Mouse (Mus musculus): Measurements from ENCODE around the gene BC048403. TPM values are rescaled to one million over a fixed set of nuclear protein-coding genes. Genes with fewer than 3 reads are reported as not detected.

The BC048403 gene
- total and polyA plus RNA-seq, 3 experiments: 2.7 to 11.6 TPM; not detected in 1

DNA sequence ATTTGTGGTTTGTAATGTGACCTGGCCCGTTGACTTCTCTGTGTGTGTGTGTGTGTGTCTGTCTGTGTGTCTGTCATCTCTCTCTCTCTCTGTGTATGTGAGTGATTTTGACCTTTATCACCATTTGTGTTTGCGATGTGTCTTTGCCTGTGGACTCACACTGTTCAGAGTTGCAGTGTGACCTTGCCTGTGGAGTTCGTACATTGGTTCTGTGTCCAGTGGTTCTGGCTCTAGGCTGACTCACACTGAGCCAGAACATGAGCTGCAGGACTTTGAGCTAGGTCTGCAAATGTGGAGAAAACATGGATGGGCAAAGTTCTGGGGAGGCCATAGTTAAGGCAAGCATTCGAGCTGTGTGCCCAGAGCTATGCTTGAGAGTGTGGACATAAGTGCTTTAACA lies 34.1 kb downstream of the BC048403 start:
- Histone ChIP-seq H3K4me3 (ENCODE audit: control insufficient read depth in 1 of 2, insufficient read depth in 1 of 2, low read depth in 2 of 2, low read length in 2 of 2) (no peak overlapping the region), H3K79me2 (ENCODE audit: control insufficient read depth, insufficient read depth, low read length, poor library complexity) (no peaks in the 10 kb centered on the region), H3K27me3 (ENCODE audit: control insufficient read depth in 1 of 2, insufficient read depth in 2 of 2, low read length in 2 of 2) (no peaks in the 10 kb centered on the region), H3K9me3 (replicated peaks; ENCODE audit: insufficient read depth, low read length) (no peaks in the 10 kb centered on the region), H3K36me3 (ENCODE audit: control insufficient read depth in 1 of 2, insufficient read depth in 2 of 2, low read length in 2 of 2) (no peaks in the 10 kb centered on the region), H3K4me1 (ENCODE audit: control insufficient read depth in 1 of 2, insufficient read depth in 2 of 2, low read length in 2 of 2) (no peaks in the 10 kb centered on the region), H3K9ac (ENCODE audit: control insufficient read depth, low read depth, low read length, poor library complexity, severe bottlenecking) (no peak overlapping the region), H3K27ac (ENCODE audit: control insufficient read depth, low read depth, low read length) (no peak overlapping the region)
- TF ChIP-seq USF1 (IDR thresholded peaks at IDR 0.05; ENCODE audit: low read depth, low read length) (no peak), CHD2 (IDR thresholded peaks at IDR 0.05; ENCODE audit: low read length) (no peak), SIN3A (IDR thresholded peaks at IDR 0.05; ENCODE audit: low read length) (no peak)
- no peak for DNase-seq (ENCODE audit: low read depth, low spot score)

DNA sequence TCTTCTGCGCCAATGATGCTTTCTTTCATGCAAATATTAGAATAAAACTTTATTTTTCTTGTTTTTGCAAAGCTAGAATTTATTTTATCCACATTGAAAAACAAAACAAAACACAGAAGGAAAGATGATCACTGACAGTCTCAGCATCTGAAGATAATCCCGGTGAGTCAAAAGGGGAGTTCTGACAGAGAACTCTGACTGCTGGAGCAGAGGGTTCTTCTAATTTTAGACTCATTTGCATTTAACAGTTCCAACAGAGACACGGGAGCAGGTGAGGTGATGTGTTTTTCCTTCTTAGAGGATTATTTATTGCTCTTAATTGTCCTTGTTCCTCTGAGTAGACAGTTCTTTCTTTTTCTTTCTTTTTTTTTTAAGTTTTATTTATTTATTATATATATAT lies 36.3 kb downstream of the BC048403 start:
- no peaks in the 10 kb centered on the region for H3K27me3 ChIP-seq (ENCODE audit: control insufficient read depth in 1 of 2, insufficient read depth in 2 of 2, low read length in 2 of 2)
- no peak for TF ChIP-seq MYB (IDR thresholded peaks at IDR 0.05; ENCODE audit: low read depth, low read length)
- TF ChIP-seq ZKSCAN1 (IDR thresholded peaks at IDR 0.05; ENCODE audit: low read depth, low read length): no peak
- TF ChIP-seq USF1 (IDR thresholded peaks at IDR 0.05; ENCODE audit: low read depth, low read length): no peak
- TF ChIP-seq HCFC1 (IDR thresholded peaks at IDR 0.05; ENCODE audit: low read depth, low read length): no peak
- TF ChIP-seq TBP (IDR thresholded peaks at IDR 0.05; ENCODE audit: low read depth, low read length): no peak
- TF ChIP-seq UBTF (IDR thresholded peaks at IDR 0.05; ENCODE audit: borderline replicate concordance, insufficient read depth, low read depth, low read length): no peak
- no peak for TF ChIP-seq EP300 (IDR thresholded peaks at IDR 0.05; ENCODE audit: low read depth in 1 of 2, low read length in 2 of 2)
- no peak for TF ChIP-seq CTCF (IDR thresholded peaks at IDR 0.05 in 2 of 3, conservative IDR thresholded peaks at IDR 0.05 in 1 of 3; ENCODE audit: control insufficient read depth in 1 of 3, insufficient read depth in 1 of 3, low read depth in 2 of 3, low read length in 3 of 3, poor library complexity in 1 of 3, severe bottlenecking in 1 of 3)
- TF ChIP-seq MAZ (IDR thresholded peaks at IDR 0.05; ENCODE audit: low read depth, low read length): no peak
- no peak for TF ChIP-seq ETS1 (IDR thresholded peaks at IDR 0.05; ENCODE audit: low read depth, low read length)
- no peak for TF ChIP-seq ELF1 (IDR thresholded peaks at IDR 0.05; ENCODE audit: low read depth, low read length)
- TF ChIP-seq NELFE (IDR thresholded peaks at IDR 0.05; ENCODE audit: low read depth, low read length): no peak
- H3K79me2 ChIP-seq (ENCODE audit: control insufficient read depth, insufficient read depth, low read length, poor library complexity): no peaks in the 10 kb centered on the region
- H3K4me3 ChIP-seq (ENCODE audit: control insufficient read depth in 1 of 2, insufficient read depth in 1 of 2, low read depth in 2 of 2, low read length in 2 of 2): no peak overlapping the region
- no peak overlapping the region for H3K27ac ChIP-seq (ENCODE audit: control insufficient read depth, low read depth, low read length)
- H3K36me3 ChIP-seq (ENCODE audit: control insufficient read depth in 1 of 2, insufficient read depth in 2 of 2, low read length in 2 of 2): no peaks in the 10 kb centered on the region
- H3K4me1 ChIP-seq (ENCODE audit: control insufficient read depth in 1 of 2, insufficient read depth in 2 of 2, low read length in 2 of 2): no peaks in the 10 kb centered on the region
- DNase-seq (ENCODE audit: low read depth, low spot score): no peak
- no peaks in the 10 kb centered on the region for H3K9me3 ChIP-seq (replicated peaks; ENCODE audit: insufficient read depth, low read length)
- H3K9ac ChIP-seq (ENCODE audit: control insufficient read depth, low read depth, low read length, poor library complexity, severe bottlenecking): no peak overlapping the region

DNA sequence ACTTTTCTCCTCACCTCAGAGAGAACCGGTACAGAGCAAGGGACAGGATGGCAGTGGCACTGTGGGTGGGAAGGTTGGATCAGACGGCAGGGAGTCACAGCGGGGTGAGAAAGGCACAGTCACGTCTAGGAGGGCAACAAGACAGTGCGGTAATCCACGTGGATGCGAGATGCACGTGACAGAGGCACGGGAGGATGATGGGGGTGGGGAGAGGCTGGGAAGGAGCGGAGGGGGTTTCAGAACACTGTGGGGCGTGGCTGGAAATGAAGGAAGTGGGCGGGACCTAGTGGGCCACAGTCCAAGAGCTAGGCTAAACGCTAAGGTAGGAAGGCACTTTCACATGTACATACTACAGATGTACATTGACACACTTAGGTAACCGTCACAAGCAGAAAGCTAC lies 41.4 kb downstream of the BC048403 start:
- Histone ChIP-seq H3K9ac (ENCODE audit: control insufficient read depth, low read depth, low read length, poor library complexity, severe bottlenecking) (no peak overlapping the region), H3K27me3 (ENCODE audit: control insufficient read depth in 1 of 2, insufficient read depth in 2 of 2, low read length in 2 of 2) (no peaks in the 10 kb centered on the region), H3K9me3 (replicated peaks; ENCODE audit: insufficient read depth, low read length) (no peaks in the 10 kb centered on the region), H3K27ac (ENCODE audit: control insufficient read depth, low read depth, low read length) (no peak overlapping the region), H3K79me2 (ENCODE audit: control insufficient read depth, insufficient read depth, low read length, poor library complexity) (no peaks in the 10 kb centered on the region), H3K36me3 (ENCODE audit: control insufficient read depth in 1 of 2, insufficient read depth in 2 of 2, low read length in 2 of 2) (no peaks in the 10 kb centered on the region), H3K4me1 (ENCODE audit: control insufficient read depth in 1 of 2, insufficient read depth in 2 of 2, low read length in 2 of 2) (no peaks in the 10 kb centered on the region), H3K4me3 (ENCODE audit: control insufficient read depth in 1 of 2, insufficient read depth in 1 of 2, low read depth in 2 of 2, low read length in 2 of 2) (no peak overlapping the region)
- DNase-seq (ENCODE audit: low read depth, low spot score): no peak
- TF ChIP-seq NRF1 (IDR thresholded peaks at IDR 0.05; ENCODE audit: insufficient read depth, low read depth, low read length, poor library complexity, severe bottlenecking) (no peak), CHD2 (IDR thresholded peaks at IDR 0.05; ENCODE audit: low read length) (no peak), USF1 (IDR thresholded peaks at IDR 0.05; ENCODE audit: low read depth, low read length) (no peak), POLR2AphosphoS2 (IDR thresholded peaks at IDR 0.05; ENCODE audit: low read length) (no peak), NELFE (IDR thresholded peaks at IDR 0.05; ENCODE audit: low read depth, low read length) (no peak), EP300 (IDR thresholded peaks at IDR 0.05; ENCODE audit: low read depth in 1 of 2, low read length in 2 of 2) (no peak), GATA1 (IDR thresholded peaks at IDR 0.05; ENCODE audit: low read depth, low read length) (no peak), E2F4 (IDR thresholded peaks at IDR 0.05; ENCODE audit: borderline replicate concordance, low read depth, low read length) (no peak), SMC3 (IDR thresholded peaks at IDR 0.05; ENCODE audit: low read depth, low read length) (no peak), GABPA (IDR thresholded peaks at IDR 0.05; ENCODE audit: low read depth, low read length) (no peak), MEF2A (IDR thresholded peaks at IDR 0.05; ENCODE audit: extremely low read depth, insufficient replicate concordance, low read depth, low read length, poor library complexity, severe bottlenecking) (no peak), ZNF384 (IDR thresholded peaks at IDR 0.05; ENCODE audit: low read depth, low read length) (no peak), BHLHE40 (IDR thresholded peaks at IDR 0.05; ENCODE audit: borderline replicate concordance, low read depth, low read length) (no peak), TCF12 (IDR thresholded peaks at IDR 0.05; ENCODE audit: low read depth, low read length) (no peak), ZKSCAN1 (IDR thresholded peaks at IDR 0.05; ENCODE audit: low read depth, low read length) (no peak), USF2 (IDR thresholded peaks at IDR 0.05; ENCODE audit: borderline replicate concordance in 1 of 2, insufficient read depth in 1 of 2, low read depth in 1 of 2, low read length in 2 of 2) (no peak), TAL1 (IDR thresholded peaks at IDR 0.05; ENCODE audit: low read length) (no peak)

Data from MEL (cell line).